Mouse (Mus musculus) embryonic fibroblast, embryonic 13.5 days (primary cell): Measurements from ENCODE around the gene Neb.

Source experiments
- CTCF ChIP-seq: IDR thresholded peaks from 2 replicates; pipeline ENCODE4 v1.5.1; 2011; ENCODE audit warnings: mild to moderate bottlenecking, control low read depth, low read length, moderate library complexity, borderline replicate concordance; ENCODE audit not compliant: insufficient read depth
- POLR2A ChIP-seq: IDR thresholded peaks from 2 replicates; pipeline ENCODE4 v1.6.1; 2011; ENCODE audit warnings: low read depth, mild to moderate bottlenecking, control low read depth, low read length, moderate library complexity

DNA sequence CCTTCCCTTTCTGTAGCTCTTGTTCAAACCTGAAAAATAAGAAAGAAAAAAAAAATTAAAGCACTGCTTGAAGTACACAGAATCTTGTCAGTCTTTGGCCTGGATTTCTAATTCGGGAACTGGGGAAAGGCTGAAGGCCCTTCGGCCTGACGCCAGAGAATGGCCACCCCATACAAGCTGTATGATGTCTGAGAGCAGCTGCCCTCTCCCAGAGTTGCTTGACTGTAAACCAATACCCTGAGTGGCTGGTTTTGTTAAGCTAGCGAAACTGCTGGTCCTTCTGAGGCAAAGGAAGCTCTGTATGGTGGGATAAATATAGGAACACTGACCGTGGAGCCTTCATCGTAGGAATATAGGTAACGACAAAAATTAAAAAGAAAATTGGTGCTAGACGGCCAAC, 43.2 kb downstream of the Neb start:
- TF ChIP-seq CTCF (no peak), POLR2A (no peak)
